Mouse (Mus musculus) myocyte (in vitro differentiated cells): ENCODE results near the gene Zc3h12b.

ENCODE experiments used
- CEBPB ChIP-seq: IDR thresholded peaks from 2 replicates; pipeline ENCODE4 v1.6.1; 2011; ENCODE audit warnings: mild to moderate bottlenecking, moderate library complexity; ENCODE audit not compliant: poor library complexity, insufficient read depth, severe bottlenecking
- MAX ChIP-seq: IDR thresholded peaks from one replicate; pipeline ENCODE4 v1.6.1; 2011; ENCODE audit warnings: low read depth, mild to moderate bottlenecking, control low read depth
- MYOD1 ChIP-seq, 3 experiments: IDR thresholded peaks; one replicate each; pipeline ENCODE4 v1.6.1; 2011; ENCODE audit warnings: control low read depth in 2 of 3, low read depth in 2 of 3, mild to moderate bottlenecking in 2 of 3, moderate library complexity in 1 of 3; ENCODE audit not compliant: insufficient read length in 2 of 3, control insufficient read depth in 1 of 3
- REST ChIP-seq: IDR thresholded peaks from one replicate; pipeline ENCODE4 v1.6.1; 2011; ENCODE audit warnings: mild to moderate bottlenecking, control low read depth, moderate library complexity; ENCODE audit not compliant: insufficient read depth, insufficient read length
- SRF ChIP-seq: IDR thresholded peaks from one replicate; pipeline ENCODE4 v1.6.1; 2011; ENCODE audit warnings: low read depth; ENCODE audit not compliant: control insufficient read depth, insufficient read length
- USF1 ChIP-seq: IDR thresholded peaks from one replicate; pipeline ENCODE4 v1.6.1; 2011; ENCODE audit warnings: low read depth, mild to moderate bottlenecking, control low read depth, moderate library complexity

GRCm38 (mm10) chrX:95738253-95738652, 26.8 kb downstream of the Zc3h12b start:
- TF ChIP-seq REST (no peak), MAX (no peak), CEBPB (no peak), SRF (no peak), MYOD1 (IDR thresholded peaks at IDR 0.05; ENCODE audit: control insufficient read depth in 1 of 3, insufficient read length in 2 of 3, low read depth in 2 of 3) (no peak), USF1 (no peak)
